Mouse (Mus musculus): Measurements from ENCODE around the gene Chil6.
A peak's percentile ranks its signal among the peaks of the same experiment; 100 is the strongest.

The Chil6 gene

DNA sequence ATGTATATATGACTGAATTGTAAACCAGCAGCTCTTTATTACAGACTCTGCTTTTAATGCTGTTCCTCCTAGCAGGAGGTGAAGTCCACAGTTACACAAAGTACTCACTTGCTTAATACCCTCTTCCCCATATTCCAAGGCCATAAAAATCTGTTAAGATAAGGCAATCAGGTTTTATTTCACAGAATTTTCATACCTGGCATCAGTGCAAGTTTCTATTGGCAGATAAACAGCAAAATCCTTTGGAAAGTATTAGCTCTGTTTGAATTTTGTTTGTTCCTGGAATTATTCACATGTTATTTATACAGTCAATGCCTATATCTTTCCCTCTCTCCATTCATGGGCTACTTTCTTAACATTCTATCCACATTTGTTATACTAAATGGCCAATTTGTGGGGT lies at the start of gene Chil6:
TSS of gene Chil6 (minus strand) at position 101 of the 400 bp plus-strand sequence.
- no peak for DNase-seq (ENCODE audit: low spot score)

DNA sequence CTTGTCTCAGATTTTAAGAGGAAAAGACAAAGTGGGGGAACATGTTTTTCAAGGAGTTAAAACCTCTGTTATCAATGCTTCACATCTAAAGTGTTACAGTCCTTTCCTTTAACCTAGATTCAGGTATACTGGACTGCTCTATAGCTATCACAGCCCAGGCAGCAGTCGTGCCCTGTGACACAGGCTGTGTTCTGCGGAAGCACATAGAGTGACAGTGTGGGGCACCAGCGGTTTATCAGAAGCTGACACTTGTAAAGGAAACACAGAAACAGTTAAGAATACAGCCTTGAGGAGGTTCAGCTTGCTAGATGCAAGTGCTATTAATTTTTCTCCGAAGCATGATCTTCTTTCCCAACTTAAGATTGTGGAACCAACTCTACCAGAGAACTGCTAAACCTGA lies 46.6 kb upstream of the Chil6 start:
- no peak for DNase-seq (ENCODE audit: low spot score)

- peak; percentile 46 for DNase-seq (ENCODE audit: low spot score)
Measured at GRCm38 (mm10) chr3:106449567-106449966, 43.6 kb upstream of the Chil6 start.

DNA sequence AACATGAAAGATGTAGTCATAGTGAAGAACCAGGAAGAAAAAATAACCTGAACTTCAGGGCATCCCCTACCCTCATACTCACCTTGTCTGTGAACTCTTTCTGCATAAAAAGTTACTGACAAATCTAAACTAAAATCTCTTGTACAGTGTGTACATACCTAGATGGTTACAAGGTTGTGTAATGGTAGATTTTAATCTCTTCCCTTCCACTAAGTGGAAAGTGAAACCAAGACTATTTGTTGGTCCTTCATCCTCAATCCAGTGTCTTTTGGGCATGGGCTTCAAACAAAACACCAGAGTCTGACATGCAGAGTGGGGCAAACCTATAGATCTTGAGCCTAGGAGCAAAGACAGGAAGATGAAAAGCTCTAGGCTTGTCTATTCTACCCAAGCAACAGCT lies 43.0 kb upstream of the Chil6 start:
- no peak for DNase-seq (ENCODE audit: low spot score)

- peak; percentile 55 for DNase-seq (ENCODE audit: low spot score)
Measured at GRCm38 (mm10) chr3:106448571-106448970, 42.6 kb upstream of the Chil6 start.
